Mouse (Mus musculus) hindbrain, embryonic 14.5 days (tissue): ENCODE results near the gene Fam219a. TPM values are rescaled to one million over a fixed set of nuclear protein-coding genes. Genes with fewer than 3 reads are reported as not detected.

ENCODE experiments used
- polyA plus RNA-seq: library from polyadenylated mRNA; unstranded; fragments of >200 nt; fragmentation: Nextera tagmentation; extraction: Ambion mirVana; gene quantifications from 2 replicates; pipeline ENCODE4 v1.2.1, GENCODE M21; 2014

Fam219a gene
- polyA plus RNA-seq, 1 experiment from 2014 or later = 23.5 TPM

Other genes with a start within 250 kb of the Fam219a start
- gene Ubap1, start 220.5 kb downstream of the Fam219a start, polyA plus RNA-seq = 64.1 and 68.7 TPM in 2 replicates
- gene Kif24, start 104.7 kb downstream of the Fam219a start, polyA plus RNA-seq = 2.3 and 3.4 TPM in 2 replicates
- 72.5 and 82.6 TPM in 2 replicates for gene Nudt2, start 104.4 kb downstream of the Fam219a start, polyA plus RNA-seq
- 10.3 and 12.4 TPM in 2 replicates for gene AI464131, start 66.5 kb downstream of the Fam219a start, polyA plus RNA-seq
- 19.5 and 24.2 TPM in 2 replicates for gene 1110017D15Rik, start 52.2 kb downstream of the Fam219a start, polyA plus RNA-seq
- 2.0 and 2.3 TPM in 2 replicates for gene Dnaic1, start 237 bp upstream of the Fam219a start, polyA plus RNA-seq
- gene Enho, start 70.8 kb upstream of the Fam219a start, polyA plus RNA-seq = 127 and 130 TPM in 2 replicates
- gene Cntfr, start 127.6 kb upstream of the Fam219a start, polyA plus RNA-seq = 19.2 and 21.8 TPM in 2 replicates
- gene Il11ra1, start 130.5 kb upstream of the Fam219a start, polyA plus RNA-seq = 39.9 and 40.6 TPM in 2 replicates
- gene Rpp25l, start 144.0 kb upstream of the Fam219a start, polyA plus RNA-seq = 57.5 and 60.5 TPM in 2 replicates
- 271 and 274 TPM in 2 replicates for gene Dctn3, start 153.6 kb upstream of the Fam219a start, polyA plus RNA-seq
- 1.0 and 1.5 TPM in 2 replicates for gene Arid3c, start 161.6 kb upstream of the Fam219a start, polyA plus RNA-seq
- gene Galt, start 185.7 kb upstream of the Fam219a start, polyA plus RNA-seq = 46.2 and 47.2 TPM in 2 replicates
- gene Sigmar1, start 186.6 kb upstream of the Fam219a start, polyA plus RNA-seq = 77.5 and 84.5 TPM in 2 replicates
- 238 and 269 TPM in 2 replicates for gene Ccl27a, start 204.7 kb upstream of the Fam219a start, polyA plus RNA-seq